Mouse (Mus musculus) kidney, postnatal 0 days (tissue): ENCODE data around the gene Dmpk. TPM values are rescaled to one million over a fixed set of nuclear protein-coding genes. Genes with fewer than 3 reads are reported as not detected.
A peak's percentile ranks its signal among the peaks of the same experiment; 100 is the strongest.

Experiments used
- ATAC-seq: fragments of 200-750 bp; cut with Nextera tagmentation; replicated peaks from 2 replicates; pipeline ENCODE4 v1.8.0; 2017; ENCODE audit warnings: low read depth, moderate number of reproducible peaks, moderate TSS enrichment, moderate library complexity; ENCODE audit not compliant: low FRiP score
- DNase-seq: peaks from one replicate; pipeline ENCODE4 v3.0.0-alpha.2; 2016; ENCODE audit warnings: low spot score
- H3K27ac ChIP-seq: fragments of 300-500 bp; sonication (generic); 2 replicates; pipeline ENCODE4 v1.5.1; 2014; ENCODE audit warnings: mild to moderate bottlenecking
- H3K27me3 ChIP-seq: fragments of 300-500 bp; sonication (generic); 2 replicates; pipeline ENCODE4 v1.6.1; 2014; ENCODE audit warnings: low read length, mixed read lengths; ENCODE audit not compliant: insufficient read depth
- H3K36me3 ChIP-seq: fragments of 300-500 bp; sonication (generic); 2 replicates; pipeline ENCODE4 v1.6.1; 2014; ENCODE audit warnings: low read length, mixed read lengths; ENCODE audit not compliant: insufficient read depth
- H3K4me1 ChIP-seq: fragments of 300-500 bp; sonication (generic); replicated peaks from 2 replicates; pipeline ENCODE4 v1.6.1; 2014; ENCODE audit warnings: antibody characterized with exemption, low read length, mixed read lengths; ENCODE audit not compliant: insufficient read depth
- H3K4me2 ChIP-seq: fragments of 300-500 bp; sonication (generic); 2 replicates; pipeline ENCODE4 v1.6.1; 2014; ENCODE audit warnings: mild to moderate bottlenecking, low read length, moderate library complexity, mixed read lengths
- H3K4me3 ChIP-seq: fragments of 300-500 bp; sonication (generic); replicated peaks from 2 replicates; pipeline ENCODE4 v1.5.1; 2014; ENCODE audit warnings: low read depth, low read length
- H3K9ac ChIP-seq: fragments of 300-500 bp; sonication (generic); 2 replicates; pipeline ENCODE4 v1.6.1; 2014; ENCODE audit warnings: low read depth, low read length
- H3K9me3 ChIP-seq: fragments of 300-500 bp; sonication (generic); replicated peaks from 2 replicates; pipeline ENCODE4 v1.6.1; 2016; ENCODE audit warnings: low read length, inconsistent platforms, mixed read lengths
- CTCF ChIP-seq: IDR thresholded peaks from 2 replicates; pipeline ENCODE4 v1.5.1; 2016; ENCODE audit warnings: antibody characterized with exemption, low read depth, mild to moderate bottlenecking, moderate library complexity
- WGBS: fragments of 180-500 bp; shearing (Covaris S2); extraction: QIAGEN DNeasy Blood & Tissue Kit; methylation state at CpG from one replicate; pipeline ENCODE4 v1.1.7; 2014; 5-methylcytosine and 5-hydroxymethylcytosine counted together
- polyA plus RNA-seq: library from polyadenylated mRNA; unstranded; fragments of >200 nt; fragmentation: Nextera tagmentation; extraction: Ambion mirVana; gene quantifications from 2 replicates; pipeline ENCODE4 v1.2.1, GENCODE M21; 2015

Dmpk gene
- polyA plus RNA-seq, 1 experiment from 2014 or later = 11.6 TPM

- Histone ChIP-seq H3K36me3 (peaks cover 49% of the 10 kb centered on the region), H3K4me2 (no peak overlapping the region), H3K4me3 (no peak overlapping the region), H3K27ac (no peak overlapping the region), H3K9me3 (no peaks in the 10 kb centered on the region), H3K9ac (no peak overlapping the region), H3K27me3 (no peaks in the 10 kb centered on the region), H3K4me1 (no peaks in the 10 kb centered on the region)
- DNase-seq = no peak
- ATAC-seq = no peak
- WGBS = 63% methylated on average over 4 of the region's 4 CpGs
- TF ChIP-seq CTCF = no peak
Measured at GRCm38 (mm10) chr7:19051161-19051560, 32.5 kb upstream of the Dmpk start.

DNA sequence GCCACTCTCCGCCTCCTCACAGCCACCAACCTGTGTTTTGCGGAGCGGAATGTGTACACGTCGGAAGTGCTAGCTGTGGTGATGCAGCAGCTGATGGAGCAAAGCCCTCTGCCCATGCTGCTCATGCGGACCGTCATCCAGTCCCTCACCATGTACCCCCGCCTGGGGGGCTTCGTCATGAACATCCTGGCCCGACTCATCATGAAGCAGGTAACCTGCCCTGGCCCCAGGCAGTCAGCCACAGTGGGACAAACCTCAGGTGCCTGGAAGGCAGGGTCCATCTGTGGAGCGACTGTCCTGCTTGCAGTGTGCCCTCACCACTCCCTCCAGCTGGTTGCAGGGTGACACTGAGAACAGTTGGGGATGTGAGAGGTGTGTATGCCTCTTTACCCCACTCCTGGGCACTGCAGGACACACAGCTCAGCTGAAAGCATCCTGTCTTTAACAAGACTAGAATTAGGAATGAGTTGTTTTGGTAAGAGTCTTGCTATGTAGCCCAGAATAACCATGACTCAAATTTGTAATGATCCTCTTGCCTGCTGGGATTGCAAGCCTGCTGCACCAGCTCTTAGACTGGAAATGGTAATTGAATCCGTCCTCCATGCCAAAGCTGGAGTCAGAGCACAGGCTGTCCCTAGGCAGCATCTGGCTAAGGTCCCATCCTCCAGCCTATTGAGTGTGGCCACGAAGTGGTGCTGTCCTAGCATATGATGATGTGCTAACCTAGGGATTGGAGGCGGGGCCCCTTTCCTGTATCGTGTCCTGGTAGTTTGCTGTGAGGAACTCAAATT lies 31.1 kb upstream of the Dmpk start:
- WGBS = 88% methylated on average over 15 of the region's 15 CpGs
- no peak overlapping the region for H3K9ac ChIP-seq
- no peaks in the 10 kb centered on the region for H3K9me3 ChIP-seq
- H3K4me2 ChIP-seq = no peak overlapping the region
- no peak overlapping the region for H3K27ac ChIP-seq
- ATAC-seq = no peak
- TF ChIP-seq CTCF = no peak
- H3K4me1 ChIP-seq = no peaks in the 10 kb centered on the region
- peaks cover 35% of the 10 kb centered on the region for H3K36me3 ChIP-seq
- no peak overlapping the region for H3K4me3 ChIP-seq
- no peak for DNase-seq
- H3K27me3 ChIP-seq = no peaks in the 10 kb centered on the region

DNA sequence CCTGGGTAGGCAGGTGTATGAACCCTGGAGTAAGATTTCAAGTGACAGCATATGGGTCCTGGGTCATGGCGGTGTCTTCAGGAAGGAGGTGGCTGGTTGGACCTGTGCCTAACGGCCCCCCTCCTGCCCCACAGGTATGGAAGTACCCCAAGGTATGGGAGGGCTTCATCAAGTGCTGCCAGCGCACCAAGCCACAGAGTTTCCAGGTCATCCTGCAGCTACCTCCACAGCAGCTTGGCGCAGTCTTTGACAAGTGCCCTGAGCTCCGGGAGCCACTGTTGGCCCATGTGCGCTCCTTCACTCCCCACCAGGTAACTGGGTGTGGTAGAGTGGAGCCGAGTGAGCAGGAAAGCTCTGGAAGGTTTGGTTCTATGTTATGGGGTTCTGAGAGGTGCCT lies 30.5 kb upstream of the Dmpk start:
- no peak overlapping the region for H3K27ac ChIP-seq
- DNase-seq (no peak), ATAC-seq (no peak)
- no peak for TF ChIP-seq CTCF
- no peaks in the 10 kb centered on the region for H3K27me3 ChIP-seq
- 92% methylated on average over 7 of the region's 7 CpGs for WGBS
- no peaks in the 10 kb centered on the region for H3K9me3 ChIP-seq
- H3K9ac ChIP-seq = no peak overlapping the region
- H3K4me2 ChIP-seq = no peak overlapping the region
- H3K4me3 ChIP-seq = no peak overlapping the region
- H3K4me1 ChIP-seq = no peaks in the 10 kb centered on the region
- peaks cover 33% of the 10 kb centered on the region for H3K36me3 ChIP-seq

- 29% methylated on average over 32 of the region's 33 CpGs for WGBS
- ATAC-seq = peak; percentile 41
Measured at GRCm38 (mm10) chr7:19054047-19054776, 29.4 kb upstream of the Dmpk start, which contains the start of gene Rsph6a. TSS of gene Rsph6a (plus strand) at chr7:19054690.

DNA sequence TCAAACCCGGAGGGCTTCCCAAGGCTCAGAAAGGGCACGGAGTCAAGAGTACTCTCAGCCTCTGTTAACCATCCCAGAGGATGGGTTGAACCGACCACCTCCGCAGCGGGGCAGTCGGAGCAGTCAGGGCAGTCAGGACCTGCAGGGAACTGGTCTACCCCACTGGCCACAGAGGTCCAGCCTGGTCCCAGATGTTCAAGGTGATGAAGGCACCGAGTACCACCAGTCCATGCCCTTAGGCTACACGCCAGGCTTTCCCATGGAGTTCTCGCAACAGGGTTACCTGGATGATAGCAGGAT lies 28.9 kb upstream of the Dmpk start:
- Histone ChIP-seq H3K9ac (no peak overlapping the region), H3K36me3 (peaks cover 19% of the 10 kb centered on the region), H3K4me1 (no peaks in the 10 kb centered on the region), H3K4me3 (no peak overlapping the region), H3K4me2 (no peak overlapping the region), H3K27me3 (no peaks in the 10 kb centered on the region), H3K9me3 (no peaks in the 10 kb centered on the region), H3K27ac (no peak overlapping the region)
- no peak for TF ChIP-seq CTCF
- 70% methylated on average over 9 of the region's 9 CpGs for WGBS
- ATAC-seq (peak; percentile 22; the same call in 1 of the 2 replicates), DNase-seq (no peak)

More at GRCm38 (mm10) chr7:19054047-19054776, 29.4 kb upstream of the Dmpk start, which contains the start of gene Rsph6a:
- no peak within 1 kb of the TSS for H3K27ac ChIP-seq
- no peak within 1 kb of the TSS for H3K9ac ChIP-seq
- peaks cover 24% of the 10 kb centered on the region for H3K36me3 ChIP-seq
- no peaks in the 10 kb centered on the region for H3K4me1 ChIP-seq
- TF ChIP-seq CTCF = peak; percentile 75
- peak; percentile 76 for DNase-seq
- H3K4me3 ChIP-seq = no peak within 1 kb of the TSS
- H3K27me3 ChIP-seq = no peaks in the 10 kb centered on the region
- peak within 1 kb of the TSS; percentile 16; the same call in 1 of the 2 replicates for H3K4me2 ChIP-seq
- no peaks in the 10 kb centered on the region for H3K9me3 ChIP-seq

- H3K27ac ChIP-seq = no peak overlapping the region
- DNase-seq = no peak
- H3K9me3 ChIP-seq = no peaks in the 10 kb centered on the region
- H3K9ac ChIP-seq = no peak overlapping the region
- WGBS = 90% methylated on average over 8 of the region's 8 CpGs
- no peak for ATAC-seq
- no peak overlapping the region for H3K4me3 ChIP-seq
- no peak overlapping the region for H3K4me2 ChIP-seq
- peaks cover 16% of the 10 kb centered on the region for H3K36me3 ChIP-seq
- no peaks in the 10 kb centered on the region for H3K27me3 ChIP-seq
- no peaks in the 10 kb centered on the region for H3K4me1 ChIP-seq
- no peak for TF ChIP-seq CTCF
Measured at GRCm38 (mm10) chr7:19055108-19055507, 28.5 kb upstream of the Dmpk start.
